Mouse (Mus musculus): ENCODE measurements around the gene Fzr1.

- TF ChIP-seq GATA1 (IDR thresholded peaks at IDR 0.05; ENCODE audit: low read length), result no peak
- no peak for TF ChIP-seq TAL1 (IDR thresholded peaks at IDR 0.05; ENCODE audit: low read length)
Observed at GRCm38 (mm10) chr10:81387716-81388115, 9.4 kb upstream of the Fzr1 start.
